Mouse (Mus musculus): ENCODE results near the gene Tes. TPM values are rescaled to one million over a fixed set of nuclear protein-coding genes. Genes with fewer than 3 reads are reported as not detected.

Tes gene
- polyA plus RNA-seq (2012; rRNA removed) = 54.2 and 57.7 TPM in 2 replicates
- polyA plus RNA-seq (2014; fragmentation: Nextera tagmentation; extraction: Ambion mirVana) = 69.1 and 82.8 TPM in 2 replicates

- Histone ChIP-seq H3K4me1 (ENCODE audit: control insufficient read depth, insufficient read depth, low read length) (peaks cover 9% of the 10 kb centered on the region; the same call in 1 of the 2 replicates), H3K36me3 (ENCODE audit: control insufficient read depth, insufficient read depth, low read length) (no peaks in the 10 kb centered on the region), H3K27me3 (ENCODE audit: control insufficient read depth, insufficient read depth, low read length) (no peaks in the 10 kb centered on the region), H3K9ac (ENCODE audit: low read depth, low read length, severe bottlenecking) (peak within 1 kb of the TSS; percentile 83), H3K4me3 (replicated peaks; ENCODE audit: low read length) (peak within 1 kb of the TSS; percentile 69), H3K27ac (replicated peaks; ENCODE audit: low read depth, low read length) (peak within 1 kb of the TSS; percentile 28), H3K9me3 (ENCODE audit: control insufficient read depth, low read length) (no peaks in the 10 kb centered on the region), H3K4me2 (replicated peaks; ENCODE audit: low read depth, low read length, severe bottlenecking) (peak within 1 kb of the TSS; percentile 81)
- WGBS = under 1% methylated on average over 56 of the region's 63 CpGs
- TF ChIP-seq POLR2A (IDR thresholded peaks at IDR 0.05; ENCODE audit: borderline replicate concordance, extremely low read depth, insufficient read depth, insufficient read length) = 0 out of 2 replicates have a peak, but pooled peaks have one; percentile 33
- DNase-seq (ENCODE audit: low spot score) (peak; percentile 84), ATAC-seq (ENCODE audit: low FRiP score, low read depth) (peak; percentile 93)
Observed at GRCm38 (mm10) chr6:17064936-17065790, at the start of gene Tes. Gene Tes, plus strand, starts transcription at chr6:17065149.

GRCm38 (mm10) chr6:17025886-17026285 lies 39.1 kb upstream of the Tes start:
- no peaks in the 10 kb centered on the region for H3K36me3 ChIP-seq (ENCODE audit: control insufficient read depth, insufficient read depth, low read length)
- ATAC-seq (ENCODE audit: low FRiP score, low read depth) (no peak), DNase-seq (ENCODE audit: low spot score) (no peak)
- H3K9ac ChIP-seq (ENCODE audit: low read depth, low read length, severe bottlenecking) = no peak overlapping the region
- 66% methylated on average over 7 of the region's 7 CpGs for WGBS
- TF ChIP-seq POLR2A (IDR thresholded peaks at IDR 0.05; ENCODE audit: borderline replicate concordance, extremely low read depth, insufficient read depth, insufficient read length) = no peak
- no peaks in the 10 kb centered on the region for H3K4me1 ChIP-seq (ENCODE audit: control insufficient read depth, insufficient read depth, low read length)
- no peaks in the 10 kb centered on the region for H3K27me3 ChIP-seq (ENCODE audit: control insufficient read depth, insufficient read depth, low read length)
- H3K9me3 ChIP-seq (ENCODE audit: control insufficient read depth, low read length) = no peaks in the 10 kb centered on the region
- no peak overlapping the region for H3K4me2 ChIP-seq (replicated peaks; ENCODE audit: low read depth, low read length, severe bottlenecking)
- H3K4me3 ChIP-seq (replicated peaks; ENCODE audit: low read length) = no peak overlapping the region
- H3K27ac ChIP-seq (replicated peaks; ENCODE audit: low read depth, low read length) = no peak overlapping the region

GRCm38 (mm10) chr6:17027572-17027971 lies 37.4 kb upstream of the Tes start:
- 18% methylated on average over 8 of the region's 8 CpGs for WGBS
- no peak overlapping the region for H3K27ac ChIP-seq (replicated peaks; ENCODE audit: low read depth, low read length)
- H3K4me2 ChIP-seq (replicated peaks; ENCODE audit: low read depth, low read length, severe bottlenecking) = no peak overlapping the region
- no peaks in the 10 kb centered on the region for H3K27me3 ChIP-seq (ENCODE audit: control insufficient read depth, insufficient read depth, low read length)
- no peaks in the 10 kb centered on the region for H3K36me3 ChIP-seq (ENCODE audit: control insufficient read depth, insufficient read depth, low read length)
- no peak overlapping the region for H3K9ac ChIP-seq (ENCODE audit: low read depth, low read length, severe bottlenecking)
- ATAC-seq (ENCODE audit: low FRiP score, low read depth) = no peak
- no peaks in the 10 kb centered on the region for H3K9me3 ChIP-seq (ENCODE audit: control insufficient read depth, low read length)
- no peak overlapping the region for H3K4me3 ChIP-seq (replicated peaks; ENCODE audit: low read length)
- no peaks in the 10 kb centered on the region for H3K4me1 ChIP-seq (ENCODE audit: control insufficient read depth, insufficient read depth, low read length)
- TF ChIP-seq POLR2A (IDR thresholded peaks at IDR 0.05; ENCODE audit: borderline replicate concordance, extremely low read depth, insufficient read depth, insufficient read length) = no peak
- DNase-seq (ENCODE audit: low spot score) = peak; percentile 67

GRCm38 (mm10) chr6:17028809-17029208 lies 36.1 kb upstream of the Tes start:
- Histone ChIP-seq H3K27me3 (ENCODE audit: control insufficient read depth, insufficient read depth, low read length) (no peaks in the 10 kb centered on the region), H3K4me1 (ENCODE audit: control insufficient read depth, insufficient read depth, low read length) (no peaks in the 10 kb centered on the region), H3K9me3 (ENCODE audit: control insufficient read depth, low read length) (no peaks in the 10 kb centered on the region), H3K4me2 (replicated peaks; ENCODE audit: low read depth, low read length, severe bottlenecking) (no peak overlapping the region), H3K9ac (ENCODE audit: low read depth, low read length, severe bottlenecking) (no peak overlapping the region), H3K36me3 (ENCODE audit: control insufficient read depth, insufficient read depth, low read length) (no peaks in the 10 kb centered on the region), H3K27ac (replicated peaks; ENCODE audit: low read depth, low read length) (no peak overlapping the region), H3K4me3 (replicated peaks; ENCODE audit: low read length) (no peak overlapping the region)
- 80% methylated on average over 8 of the region's 8 CpGs for WGBS
- TF ChIP-seq POLR2A (IDR thresholded peaks at IDR 0.05; ENCODE audit: borderline replicate concordance, extremely low read depth, insufficient read depth, insufficient read length) = no peak
- DNase-seq (ENCODE audit: low spot score) (no peak), ATAC-seq (ENCODE audit: low FRiP score, low read depth) (no peak)

- Histone ChIP-seq H3K9me3 (ENCODE audit: control insufficient read depth, low read length) (no peaks in the 10 kb centered on the region), H3K4me1 (ENCODE audit: control insufficient read depth, insufficient read depth, low read length) (no peaks in the 10 kb centered on the region), H3K4me3 (replicated peaks; ENCODE audit: low read length) (no peak overlapping the region), H3K36me3 (ENCODE audit: control insufficient read depth, insufficient read depth, low read length) (no peaks in the 10 kb centered on the region), H3K27me3 (ENCODE audit: control insufficient read depth, insufficient read depth, low read length) (no peaks in the 10 kb centered on the region), H3K27ac (replicated peaks; ENCODE audit: low read depth, low read length) (no peak overlapping the region), H3K9ac (ENCODE audit: low read depth, low read length, severe bottlenecking) (no peak overlapping the region), H3K4me2 (replicated peaks; ENCODE audit: low read depth, low read length, severe bottlenecking) (no peak overlapping the region)
- ATAC-seq (ENCODE audit: low FRiP score, low read depth) = no peak
- no peak for TF ChIP-seq POLR2A (IDR thresholded peaks at IDR 0.05; ENCODE audit: borderline replicate concordance, extremely low read depth, insufficient read depth, insufficient read length)
- DNase-seq (ENCODE audit: low spot score) = no peak
- 3% methylated on average over 2 of the region's 2 CpGs for WGBS
Observed at GRCm38 (mm10) chr6:17032231-17032728, 32.7 kb upstream of the Tes start.

Data from limb, embryonic 14.5 days (tissue).